In genomic region chr1:154752081-154752480, GRCm38 (mm10) we compare ENCODE assay signal across 29 mouse cellular contexts.
DNase-seq lines count a peak whose midpoint lies in the region; ATAC-seq lines count a peak whose summit lies in the region.
"Had no signal": no experiment of that assay in that cellular context is flagged by ENCODE, and none has a peak within 500 bp of the region (broad histone marks: within the 10 kb centered on the region; RNA-seq: fewer than 3 reads in every experiment).

No protein-coding gene starts in this region.

- H3K9me3 ChIP-seq in kidney, embryonic 14.5 days (ENCODE audit: control insufficient read depth, low read length) = no peaks in the 10 kb centered on the region
- H3K9me3 ChIP-seq: embryonic facial prominence, embryonic 10.5 days; embryonic facial prominence, embryonic 13.5 days; forebrain, embryonic 12.5 days; forebrain, embryonic 15.5 days; heart, embryonic 12.5 days; heart, embryonic 15.5 days; hindbrain, embryonic 10.5 days; hindbrain, embryonic 13.5 days had no signal

- 72% methylated on average over 2 of the region's 2 CpGs for WGBS in kidney, embryonic 14.5 days

- H3K36me3 ChIP-seq in kidney, embryonic 14.5 days (ENCODE audit: control insufficient read depth, insufficient read depth, low read length) = no peaks in the 10 kb centered on the region
- H3K36me3 ChIP-seq: embryonic facial prominence, embryonic 10.5 days; embryonic facial prominence, embryonic 13.5 days; forebrain, embryonic 12.5 days; forebrain, embryonic 15.5 days; G1E; heart, embryonic 12.5 days; heart, embryonic 15.5 days; hindbrain, embryonic 10.5 days; hindbrain, embryonic 13.5 days had no signal

- ATAC-seq in kidney, embryonic 14.5 days (ENCODE audit: low FRiP score, low TSS enrichment) = no peak
- ATAC-seq: forebrain, embryonic 15.5 days; hindbrain, embryonic 16.5 days had no signal

- H3K9ac ChIP-seq in kidney, embryonic 14.5 days (ENCODE audit: low read depth, low read length) = no peak overlapping the region
- H3K9ac ChIP-seq: embryonic facial prominence, embryonic 13.5 days; forebrain, embryonic 12.5 days; forebrain, embryonic 15.5 days; heart, embryonic 12.5 days; heart, embryonic 15.5 days; hindbrain, embryonic 13.5 days had no signal

- DNase-seq in kidney, adult 11 months = peak; percentile 40
- DNase-seq in kidney, adult 8-10 months = peak; percentile 47 to 57
- no peak for DNase-seq in kidney, postnatal 4 days
- peak; percentile 79 for DNase-seq in kidney, adult 9 months
- DNase-seq in kidney, postnatal 14 days = peak; percentile 30
- DNase-seq in left cerebral cortex, adult 8-10 months (ENCODE audit: low spot score in 2 of 2) = no peak
- DNase-seq in cerebellum, postnatal 4 days (ENCODE audit: low spot score in 2 of 2) = no peak
- DNase-seq: adrenal gland, adult 2 months; adrenal gland, postnatal 14 days; B cell, adult 2 months; cerebellum, adult 11-12 months; cerebellum, adult 8-10 months; gastrocnemius, postnatal 25 days; heart, adult 18-20 months; heart, postnatal 10 days; heart, postnatal 36 days had no signal

- no peak overlapping the region for H3K4me2 ChIP-seq in kidney, embryonic 14.5 days (replicated peaks; ENCODE audit: low read depth, low read length)
- H3K4me2 ChIP-seq: embryonic facial prominence, embryonic 13.5 days; forebrain, embryonic 12.5 days; forebrain, embryonic 15.5 days; heart, embryonic 12.5 days; heart, embryonic 15.5 days; hindbrain, embryonic 13.5 days had no signal

- no peaks in the 10 kb centered on the region for H3K27me3 ChIP-seq in kidney, embryonic 14.5 days (ENCODE audit: control insufficient read depth, insufficient read depth, low read length)
- H3K27me3 ChIP-seq: CH12.LX; embryonic facial prominence, embryonic 13.5 days; forebrain, embryonic 12.5 days; forebrain, embryonic 15.5 days; heart, embryonic 12.5 days; heart, embryonic 15.5 days; hindbrain, embryonic 13.5 days had no signal

- no peak overlapping the region for H3K4me3 ChIP-seq in kidney, embryonic 14.5 days (ENCODE audit: low read length)
- H3K4me3 ChIP-seq: embryonic facial prominence, embryonic 10.5 days; embryonic facial prominence, embryonic 13.5 days; erythroblast, embryonic 14.5 days; forebrain, embryonic 12.5 days; forebrain, embryonic 15.5 days; heart, embryonic 12.5 days; heart, embryonic 15.5 days; hindbrain, embryonic 10.5 days; hindbrain, embryonic 13.5 days had no signal

- H3K27ac ChIP-seq in kidney, embryonic 14.5 days (ENCODE audit: low read depth, low read length) = no peak overlapping the region
- H3K27ac ChIP-seq: embryonic facial prominence, embryonic 10.5 days; embryonic facial prominence, embryonic 13.5 days; forebrain, embryonic 12.5 days; forebrain, embryonic 15.5 days; heart, embryonic 15.5 days; hindbrain, embryonic 10.5 days; hindbrain, embryonic 13.5 days had no signal

- H3K4me1 ChIP-seq in kidney, embryonic 14.5 days (ENCODE audit: control insufficient read depth, insufficient read depth, low read length) = no peaks in the 10 kb centered on the region
- H3K4me1 ChIP-seq: embryonic facial prominence, embryonic 10.5 days; embryonic facial prominence, embryonic 13.5 days; forebrain, embryonic 12.5 days; forebrain, embryonic 15.5 days; heart, embryonic 15.5 days; hindbrain, embryonic 10.5 days; hindbrain, embryonic 13.5 days had no signal

Comparison
In these comparisons a context has a peak if more than half of its experiments do, and no peak if none do; other contexts are left out.
1. DNase-seq: peak in kidney, adult 11 months (single experiment), kidney, adult 8-10 months (2 of 2), kidney, adult 9 months (single experiment) and kidney, postnatal 14 days (single experiment); none in kidney, postnatal 4 days (0 of 2), left cerebral cortex, adult 8-10 months (0 of 2) and cerebellum, postnatal 4 days (0 of 2).